Mouse (Mus musculus) layer of hippocampus, adult 18-20 months (tissue): ENCODE results near the gene Olfr799. TPM values are rescaled to one million over a fixed set of nuclear protein-coding genes. Genes with fewer than 3 reads are reported as not detected.

Source experiments
- DNase-seq, 2 experiments: peaks; one replicate each; pipeline ENCODE4 v3.0.0; 2022; ENCODE audit warnings: low spot score in 2 of 2
- long read RNA-seq: library from polyadenylated mRNA; stranded (forward); transcript quantifications from one replicate; pipeline ENCODE4 v2.0.0, GENCODE M21; 2021
- total RNA-seq, 2 experiments: library from RNA; stranded (reverse); gene quantifications; 2 replicates each; pipeline ENCODE4 v1.2.3; 2021

Gene Olfr799
- total RNA-seq = not detected
- long read RNA-seq = 0 reads

GRCm38 (mm10) chr10:129637184-129637583, at the start of gene Olfr799:
Gene Olfr799 (plus strand): TSS chr10:129637484.
- DNase-seq = no peak

- DNase-seq = no peak
These were observed 24.8 kb upstream of the Olfr799 start, which contains the start of gene Olfr796 for GRCm38 (mm10) chr10:129612470-129612869. Gene Olfr796 (minus strand): TSS chr10:129612570.

GRCm38 (mm10) chr10:129621724-129622123, 15.6 kb upstream of the Olfr799 start:
- no peak for DNase-seq

- DNase-seq = no peak
These were observed 14.0 kb upstream of the Olfr799 start for GRCm38 (mm10) chr10:129623251-129623650.

- no peak for DNase-seq
These were observed 9.4 kb upstream of the Olfr799 start, which contains the start of gene Olfr798 for GRCm38 (mm10) chr10:129627834-129628233. Gene Olfr798 (minus strand): TSS chr10:129627934.

- no peak for DNase-seq
These were observed 14.5 kb downstream of the Olfr799 start for GRCm38 (mm10) chr10:129651763-129652162.

- no peak for DNase-seq
These were observed 20.1 kb downstream of the Olfr799 start, which contains the start of gene Olfr800 for GRCm38 (mm10) chr10:129657394-129657793. Gene Olfr800 (plus strand): TSS chr10:129657694.

DNA sequence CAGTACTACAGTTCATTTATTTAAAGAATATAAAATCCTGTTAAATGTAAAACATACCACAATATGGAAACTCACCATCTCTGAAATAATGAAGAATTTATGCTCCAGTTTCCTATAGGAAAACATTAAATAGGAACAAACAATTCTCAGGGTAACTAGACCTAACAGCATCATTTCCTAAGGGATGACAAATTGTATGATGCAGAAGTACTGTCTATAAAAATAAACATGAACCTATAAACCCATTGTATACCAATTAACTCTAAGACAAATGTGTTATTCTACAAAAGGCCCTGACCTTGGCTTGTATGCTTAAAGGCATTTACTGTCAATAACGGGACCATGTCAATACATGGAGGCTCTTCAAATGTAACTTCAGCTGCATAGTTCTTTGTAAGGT, 36.5 kb downstream of the Olfr799 start, which contains the start of gene Olfr801:
Gene Olfr801 (minus strand): TSS at position 101 of the 400 bp plus-strand sequence.
- DNase-seq = no peak

GRCm38 (mm10) chr10:129688069-129688468, 50.8 kb downstream of the Olfr799 start, which contains the start of gene Olfr802:
Gene Olfr802 (minus strand): TSS chr10:129688169.
- no peak for DNase-seq

DNA sequence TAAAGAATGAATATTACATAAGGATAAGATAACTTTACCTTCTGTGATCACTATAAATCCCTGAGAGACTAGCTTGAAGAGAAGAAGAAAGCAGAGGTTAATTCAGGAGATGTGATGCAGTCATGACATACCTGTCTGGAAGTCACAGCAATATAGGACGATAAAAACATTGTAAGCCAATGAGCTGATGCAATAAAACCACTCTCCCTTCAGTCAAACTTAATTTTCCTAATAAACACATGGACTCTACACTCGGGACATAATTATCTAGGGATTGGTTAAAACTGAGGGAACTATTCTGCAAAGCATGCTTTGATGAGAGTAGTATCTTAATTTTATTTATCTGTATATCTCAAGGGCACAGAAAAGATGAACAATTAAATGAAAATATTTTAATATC, 56.9 kb downstream of the Olfr799 start, which contains the start of gene Olfr803:
Gene Olfr803 (minus strand): TSS at position 101 of the 400 bp plus-strand sequence.
- DNase-seq = no peak

Other genes with a start within 250 kb of the Olfr799 start
- gene Olfr785, start 232.1 kb upstream of the Olfr799 start, total RNA-seq = not detected
- not detected for gene Olfr786, start 210.2 kb upstream of the Olfr799 start, total RNA-seq
- not detected for gene Olfr787, start 175.6 kb upstream of the Olfr799 start, total RNA-seq
- gene Olfr788, start 166.5 kb upstream of the Olfr799 start, total RNA-seq = not detected
- not detected for gene Olfr789, start 152.7 kb upstream of the Olfr799 start, total RNA-seq
- not detected for gene Olfr790, start 139.0 kb upstream of the Olfr799 start, total RNA-seq
- not detected for gene Olfr791, start 115.7 kb upstream of the Olfr799 start, total RNA-seq
- gene Olfr792, start 98.3 kb upstream of the Olfr799 start, total RNA-seq = not detected
- gene Olfr794, start 69.8 kb upstream of the Olfr799 start, total RNA-seq = not detected
- gene Olfr796, start 24.9 kb upstream of the Olfr799 start, total RNA-seq = not detected
- gene Olfr798, start 9.6 kb upstream of the Olfr799 start, total RNA-seq = not detected
- gene Olfr800, start 20.2 kb downstream of the Olfr799 start, total RNA-seq = not detected
- gene Olfr801, start 36.4 kb downstream of the Olfr799 start, total RNA-seq = not detected
- gene Olfr802, start 50.7 kb downstream of the Olfr799 start, total RNA-seq = not detected
- gene Olfr803, start 56.8 kb downstream of the Olfr799 start, total RNA-seq = not detected
- not detected for gene Olfr804, start 65.7 kb downstream of the Olfr799 start, total RNA-seq
- not detected for gene Olfr805, start 91.9 kb downstream of the Olfr799 start, total RNA-seq
- gene Olfr806, start 104.4 kb downstream of the Olfr799 start, total RNA-seq = not detected
- gene Olfr807, start 120.3 kb downstream of the Olfr799 start, total RNA-seq = not detected
- gene Olfr808, start 128.0 kb downstream of the Olfr799 start, total RNA-seq = not detected
- not detected for gene Olfr809, start 137.2 kb downstream of the Olfr799 start, total RNA-seq
- not detected for gene Olfr810, start 157.4 kb downstream of the Olfr799 start, total RNA-seq
- not detected for gene Olfr811, start 166.9 kb downstream of the Olfr799 start, total RNA-seq
- not detected for gene Olfr812, start 208.6 kb downstream of the Olfr799 start, total RNA-seq
- gene Olfr813, start 217.9 kb downstream of the Olfr799 start, total RNA-seq = not detected
- not detected for gene Olfr814, start 242.4 kb downstream of the Olfr799 start, total RNA-seq